ENCODE assay signal across 16 mouse cellular contexts in genomic region chr6:123971180-123971579, GRCm38 (mm10). TPM values are rescaled to one million over a fixed set of nuclear protein-coding genes. Genes with fewer than 3 reads are reported as not detected.
DNase-seq lines count a peak whose midpoint lies in the region; ATAC-seq and TF ChIP-seq lines count a peak whose summit lies in the region.
"Had no signal": no experiment of that assay in that cellular context is flagged by ENCODE, and none has a peak within 500 bp of the region (broad histone marks: within the 10 kb centered on the region; RNA-seq: fewer than 3 reads in every experiment).

No protein-coding gene starts in this region.

- peak; percentile 2 to 30 for DNase-seq in cerebellum, postnatal 10 days
- no peak for DNase-seq in cerebellum, adult 9-10 months
- no peak for DNase-seq in kidney, adult 9 months
- DNase-seq in thymus, adult 2 months = peak; percentile 6
- DNase-seq in thymus, postnatal 0 days (ENCODE audit: low spot score) = no peak
- DNase-seq in thymus, postnatal 4 days = peak; percentile 12
- DNase-seq: kidney, adult 11 months had no signal

- no peaks in the 10 kb centered on the region for H3K36me3 ChIP-seq in kidney, embryonic 15.5 days
- H3K36me3 ChIP-seq in thymus, adult 2 months (ENCODE audit: control insufficient read depth, insufficient read depth, low read length) = no peaks in the 10 kb centered on the region
- H3K36me3 ChIP-seq in forebrain, embryonic 16.5 days (ENCODE audit: control insufficient read depth, insufficient read depth) = no peaks in the 10 kb centered on the region
- H3K36me3 ChIP-seq: midbrain, embryonic 13.5 days had no signal

- no peak overlapping the region for H3K4me2 ChIP-seq in kidney, embryonic 15.5 days
- H3K4me2 ChIP-seq in forebrain, embryonic 16.5 days (ENCODE audit: low read length) = no peak overlapping the region
- H3K4me2 ChIP-seq: forebrain, embryonic 13.5 days; hindbrain, embryonic 14.5 days; midbrain, embryonic 13.5 days had no signal

- TF ChIP-seq CTCF in thymus, adult 2 months (IDR thresholded peaks at IDR 0.05; ENCODE audit: borderline replicate concordance, control insufficient read depth, extremely low read depth, insufficient read depth, low read length, poor library complexity) = no peak

- H3K27me3 ChIP-seq in kidney, embryonic 15.5 days = no peaks in the 10 kb centered on the region
- no peaks in the 10 kb centered on the region for H3K27me3 ChIP-seq in thymus, adult 2 months (ENCODE audit: control insufficient read depth, insufficient read depth, low read length)
- H3K27me3 ChIP-seq in forebrain, embryonic 16.5 days (replicated peaks; ENCODE audit: control insufficient read depth, insufficient read depth, low read length) = no peaks in the 10 kb centered on the region
- H3K27me3 ChIP-seq: forebrain, embryonic 13.5 days; midbrain, embryonic 13.5 days; Patski had no signal

- ATAC-seq in kidney, embryonic 15.5 days (replicated peaks; ENCODE audit: low FRiP score) = no peak
- ATAC-seq in forebrain, embryonic 16.5 days = no peak
- ATAC-seq: forebrain, embryonic 13.5 days; midbrain, embryonic 13.5 days; Patski had no signal

- peak overlapping the region; percentile 2; the same call in 1 of the 2 replicates for H3K27ac ChIP-seq in kidney, embryonic 15.5 days
- no peak overlapping the region for H3K27ac ChIP-seq in thymus, adult 2 months (ENCODE audit: control insufficient read depth, insufficient read depth, low read length)
- no peak overlapping the region for H3K27ac ChIP-seq in forebrain, embryonic 16.5 days (ENCODE audit: low read length)
- H3K27ac ChIP-seq: forebrain, embryonic 13.5 days; hindbrain, embryonic 14.5 days; midbrain, embryonic 13.5 days had no signal

- no peak overlapping the region for H3K9ac ChIP-seq in kidney, embryonic 15.5 days
- H3K9ac ChIP-seq in forebrain, embryonic 16.5 days (replicated peaks; ENCODE audit: low read depth, low read length) = no peak overlapping the region
- H3K9ac ChIP-seq: forebrain, embryonic 13.5 days; hindbrain, embryonic 14.5 days; midbrain, embryonic 13.5 days had no signal

- H3K9me3 ChIP-seq in kidney, embryonic 15.5 days (replicated peaks) = no peaks in the 10 kb centered on the region
- H3K9me3 ChIP-seq in forebrain, embryonic 16.5 days (ENCODE audit: control insufficient read depth, low read length) = no peaks in the 10 kb centered on the region
- H3K9me3 ChIP-seq: forebrain, embryonic 13.5 days; midbrain, embryonic 13.5 days had no signal

- TF ChIP-seq POLR2A in thymus, adult 2 months (IDR thresholded peaks at IDR 0.05; ENCODE audit: control insufficient read depth, extremely low read depth, insufficient read depth, low read length, poor library complexity) = no peak

- H3K4me3 ChIP-seq in kidney, embryonic 15.5 days (replicated peaks) = no peak overlapping the region
- no peak overlapping the region for H3K4me3 ChIP-seq in thymus, adult 2 months (ENCODE audit: control insufficient read depth, insufficient read depth, low read length)
- no peak overlapping the region for H3K4me3 ChIP-seq in forebrain, embryonic 16.5 days (replicated peaks; ENCODE audit: low read length)
- H3K4me3 ChIP-seq: forebrain, embryonic 13.5 days; midbrain, embryonic 13.5 days had no signal

- no peaks in the 10 kb centered on the region for H3K4me1 ChIP-seq in kidney, embryonic 15.5 days
- H3K4me1 ChIP-seq in thymus, adult 2 months (replicated peaks; ENCODE audit: control insufficient read depth, insufficient read depth, low read length) = no peaks in the 10 kb centered on the region
- H3K4me1 ChIP-seq in forebrain, embryonic 16.5 days (replicated peaks; ENCODE audit: control insufficient read depth, insufficient read depth, low read length) = no peaks in the 10 kb centered on the region
- H3K4me1 ChIP-seq: forebrain, embryonic 13.5 days; midbrain, embryonic 13.5 days had no signal

RNA-seq across cellular contexts. Expression of gene Vmn2r26, which starts 53.2 kb away (rescaled TPM):
- not detected in 2 replicates for polyA plus RNA-seq in kidney, embryonic 15.5 days (2015; fragmentation: Nextera tagmentation; extraction: Ambion mirVana)
- 0.01 TPM in 1 of 2 replicates, not detected in the other for polyA plus RNA-seq in thymus, adult 2 months (2012; rRNA removed)
- polyA plus RNA-seq in thymus, postnatal 0 days (2015; fragmentation: Nextera tagmentation; extraction: Ambion mirVana) = not detected in 2 replicates
- not detected in 2 replicates for polyA plus RNA-seq in forebrain, embryonic 16.5 days (2015; fragmentation: Nextera tagmentation; extraction: Ambion mirVana)
- polyA plus RNA-seq: cortical plate, adult 2 months; forebrain, embryonic 13.5 days; hindbrain, embryonic 14.5 days; limb, embryonic 11.5 days; liver, embryonic 16.5 days; midbrain, embryonic 13.5 days; Patski had no signal

Comparison
In these comparisons a context has a peak if more than half of its experiments do, and no peak if none do; other contexts are left out.
1. DNase-seq: peak in cerebellum, postnatal 10 days (2 of 2), thymus, adult 2 months (single experiment) and thymus, postnatal 4 days (single experiment); none in cerebellum, adult 9-10 months (single experiment), kidney, adult 9 months (single experiment) and thymus, postnatal 0 days (single experiment).